Mouse (Mus musculus) erythroblast, embryonic 14.5 days (primary cell): ENCODE measurements around the gene Gm10645.

ENCODE experiments used
- GATA1 ChIP-seq: IDR thresholded peaks from 2 replicates; pipeline ENCODE4 v1.6.1; 2012; ENCODE audit warnings: low read length, inconsistent platforms, mixed read lengths
- TAL1 ChIP-seq: IDR thresholded peaks from 3 replicates; pipeline ENCODE4 v1.6.1; 2012; ENCODE audit warnings: low read length, inconsistent platforms, mixed read lengths

GRCm38 (mm10) chr8:83152055-83152454 lies 13.9 kb downstream of the Gm10645 start:
- no peak for TF ChIP-seq TAL1
- TF ChIP-seq GATA1 = no peak
